Mouse (Mus musculus): ENCODE data around the gene Cd2. TPM values are rescaled to one million over a fixed set of nuclear protein-coding genes. Genes with fewer than 3 reads are reported as not detected.

Cd2 gene
- total RNA-seq, 1 experiment from 2014 or later = 573 TPM

DNA sequence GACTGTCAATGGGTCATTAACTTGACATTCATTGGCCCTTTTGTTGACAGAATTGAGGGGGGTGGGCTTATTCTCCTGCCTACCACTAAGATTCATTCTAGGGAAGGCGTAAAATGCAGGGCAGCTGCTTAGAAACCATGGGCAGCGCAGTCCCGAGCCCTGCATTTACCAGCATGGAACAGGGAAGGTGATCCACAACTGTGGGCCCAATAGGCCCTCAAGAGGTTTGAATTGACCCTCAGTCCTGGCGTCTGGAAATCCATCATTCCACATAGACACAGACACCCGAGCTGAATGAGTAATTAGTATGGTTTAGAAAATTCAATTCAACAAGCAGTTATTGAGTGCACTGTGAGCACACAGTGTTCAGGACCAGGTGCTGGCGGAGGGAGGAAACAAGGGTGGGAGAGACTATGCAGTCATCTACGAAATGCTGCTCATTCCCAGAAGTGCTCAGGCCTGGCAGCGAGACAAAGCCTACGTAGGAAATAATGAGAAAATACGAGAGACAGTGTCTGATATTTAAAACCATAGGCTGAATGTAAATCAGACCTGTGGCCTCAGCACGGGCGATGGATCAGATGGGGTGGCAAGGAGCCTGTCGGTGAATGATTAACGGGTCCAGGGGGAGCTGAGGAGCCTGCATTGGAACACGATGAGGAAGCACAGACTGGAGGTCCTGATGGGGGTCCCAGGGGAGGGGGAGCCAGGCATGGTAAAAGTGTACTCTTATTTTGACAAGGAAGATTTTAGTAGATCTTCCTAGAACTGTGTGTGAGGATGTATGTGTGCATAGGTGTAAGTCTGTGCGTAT lies 50.5 kb downstream of the Cd2 start:
- ATAC-seq (ENCODE audit: extremely low read depth, insufficient number of reproducible peaks, low FRiP score, poor library complexity, severe bottlenecking) = no peak

DNA sequence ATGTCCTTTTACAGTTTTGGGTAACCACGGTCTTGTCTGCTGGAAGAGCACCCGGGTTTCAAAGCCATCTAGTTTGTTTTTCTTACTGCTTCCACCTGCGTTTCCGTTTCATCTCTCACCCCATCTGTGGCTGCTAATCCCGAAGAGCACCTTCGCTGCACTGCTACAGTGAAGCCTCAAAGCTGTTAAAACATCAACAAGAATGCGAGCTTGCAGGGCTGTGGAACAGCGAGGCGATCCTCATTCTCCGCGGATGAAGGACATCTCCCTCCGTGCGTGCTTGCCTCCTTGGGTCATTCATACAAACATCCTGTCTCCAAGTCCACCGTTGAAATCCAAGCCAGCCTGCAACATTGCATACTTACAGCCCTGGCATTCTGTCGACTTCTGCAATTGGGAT lies 51.5 kb downstream of the Cd2 start:
- no peak for ATAC-seq (ENCODE audit: extremely low read depth, insufficient number of reproducible peaks, low FRiP score, poor library complexity, severe bottlenecking)

DNA sequence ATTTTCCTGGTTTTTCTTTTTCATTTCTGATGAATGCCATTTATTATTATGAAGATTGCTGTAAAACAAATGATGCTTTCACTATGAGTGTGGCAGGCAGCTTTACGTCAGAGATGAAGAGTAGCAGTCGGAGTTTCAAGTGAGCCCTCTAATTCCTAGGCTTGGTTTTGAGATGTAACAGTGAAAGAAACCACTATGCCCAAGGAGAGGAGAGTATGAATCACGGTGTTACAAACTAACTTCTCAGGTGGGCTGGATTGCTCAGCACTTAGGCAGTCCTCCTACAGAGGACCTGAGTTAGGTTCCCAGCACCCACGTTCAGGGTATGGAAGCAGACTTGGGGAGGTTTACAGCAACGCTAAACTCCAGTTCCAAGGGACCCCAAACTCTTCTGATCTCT lies 52.4 kb downstream of the Cd2 start:
- ATAC-seq (ENCODE audit: extremely low read depth, insufficient number of reproducible peaks, low FRiP score, poor library complexity, severe bottlenecking) = no peak

DNA sequence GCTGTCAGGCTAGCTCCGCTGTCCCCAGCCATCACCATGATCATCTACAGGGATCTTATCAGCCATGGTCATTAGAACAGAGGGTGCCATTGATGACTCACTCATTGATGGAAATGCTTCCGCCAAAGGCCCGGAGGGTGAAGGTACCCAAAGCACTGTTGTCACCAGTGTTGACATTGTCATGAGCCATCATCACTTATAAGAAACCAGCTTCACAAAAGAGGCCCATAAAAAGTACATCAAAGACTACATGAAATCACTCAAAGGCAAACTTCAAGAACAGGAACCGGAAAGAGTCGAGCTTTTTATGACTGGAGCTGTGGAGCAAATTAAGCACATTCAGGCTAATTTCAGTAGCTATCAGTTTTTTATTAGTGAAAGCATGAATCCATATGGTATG lies 54.3 kb downstream of the Cd2 start:
- no peak for ATAC-seq (ENCODE audit: extremely low read depth, insufficient number of reproducible peaks, low FRiP score, poor library complexity, severe bottlenecking)

DNA sequence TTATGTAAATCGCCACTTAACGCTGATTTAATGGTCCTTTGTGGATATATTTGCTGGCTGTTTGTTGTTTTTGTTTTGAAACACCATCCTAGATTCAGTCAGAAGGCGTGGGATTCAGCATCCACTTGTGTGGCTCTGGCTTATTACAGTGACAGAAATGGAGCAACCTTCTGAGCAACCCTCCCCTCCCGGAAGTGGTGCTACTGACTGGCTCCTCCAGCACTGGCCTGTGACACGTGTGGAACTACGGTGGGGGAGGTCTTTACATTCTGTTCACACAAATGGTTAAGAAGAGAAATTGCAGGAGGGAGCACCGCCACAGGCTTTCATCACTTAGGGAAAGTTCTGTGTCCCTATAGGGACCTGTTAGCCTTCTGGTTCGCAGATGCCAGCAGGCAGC lies 55.2 kb downstream of the Cd2 start:
- no peak for ATAC-seq (ENCODE audit: extremely low read depth, insufficient number of reproducible peaks, low FRiP score, poor library complexity, severe bottlenecking)

DNA sequence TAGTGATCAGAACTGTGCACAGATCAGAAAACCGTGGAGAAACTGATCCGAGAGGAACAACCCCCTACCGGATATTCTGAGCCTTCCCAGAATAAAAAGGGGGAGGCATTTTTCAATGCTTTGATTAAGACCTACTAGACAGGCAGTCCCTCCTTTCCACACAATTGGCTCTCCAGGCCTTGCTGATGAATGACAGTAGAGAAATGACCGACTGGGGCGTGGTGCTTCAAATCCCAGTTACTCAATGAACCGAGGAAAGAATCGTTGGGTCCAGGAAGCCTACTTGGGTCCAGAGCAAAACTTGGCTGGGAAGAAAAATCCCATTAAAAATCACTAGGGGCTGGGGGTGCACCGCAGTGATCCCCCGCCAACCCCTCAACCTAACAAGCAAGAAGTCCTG lies 57.5 kb downstream of the Cd2 start:
- no peak for ATAC-seq (ENCODE audit: extremely low read depth, insufficient number of reproducible peaks, low FRiP score, poor library complexity, severe bottlenecking)

DNA sequence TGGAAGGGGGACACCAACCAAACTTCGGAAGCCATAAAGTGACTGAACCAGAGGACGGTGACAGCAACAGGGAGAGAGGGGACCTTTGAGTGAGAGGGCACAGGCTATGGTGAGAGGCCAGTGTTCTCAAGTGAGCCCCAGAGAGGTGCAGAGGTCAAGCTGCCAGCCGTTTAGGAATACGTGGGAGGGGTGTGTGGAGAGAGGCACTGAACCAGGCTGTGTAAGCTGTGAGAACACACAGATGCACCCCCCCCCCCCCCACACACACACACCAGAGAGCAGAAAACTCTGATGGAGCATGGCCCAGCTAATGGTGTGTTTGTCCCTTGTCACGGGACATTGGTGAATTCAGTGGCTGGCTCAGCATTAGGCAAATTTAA lies 58.2 kb downstream of the Cd2 start:
- no peak for ATAC-seq (ENCODE audit: extremely low read depth, insufficient number of reproducible peaks, low FRiP score, poor library complexity, severe bottlenecking)

DNA sequence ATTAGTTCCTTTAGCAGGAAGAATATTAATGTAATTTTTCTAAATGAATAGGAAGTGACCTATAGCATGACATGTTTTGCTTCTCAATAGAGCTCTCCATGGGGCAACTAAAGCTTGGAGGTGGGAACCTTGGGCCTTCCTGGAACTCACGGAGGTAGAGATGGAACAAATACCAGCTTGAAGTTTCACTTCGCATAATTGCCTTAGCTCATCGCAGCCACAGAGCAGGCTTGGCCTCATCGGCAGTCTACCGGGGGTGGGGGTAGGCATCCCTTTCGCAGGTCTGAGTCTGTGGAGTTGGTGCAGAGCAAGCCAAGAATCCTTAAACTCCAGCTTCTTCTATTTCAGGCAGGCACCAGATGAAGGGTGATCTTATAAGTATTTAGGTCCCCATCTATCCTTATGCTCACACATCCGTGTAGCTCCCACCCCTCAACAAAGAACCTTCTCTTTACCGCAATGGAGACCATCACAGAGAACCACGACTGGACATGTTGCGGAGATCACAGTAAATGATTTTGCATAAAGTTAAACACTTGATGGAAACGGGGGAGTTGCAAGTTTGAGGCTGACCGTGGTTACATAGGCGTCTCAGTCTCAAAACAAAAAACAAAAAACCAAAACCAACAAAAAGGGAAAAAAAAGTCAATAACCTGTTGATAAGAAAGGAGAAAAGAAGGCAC lies 58.7 kb downstream of the Cd2 start:
- ATAC-seq (ENCODE audit: extremely low read depth, insufficient number of reproducible peaks, low FRiP score, poor library complexity, severe bottlenecking) = peak; percentile 31; the same call in 1 of the 2 replicates

DNA sequence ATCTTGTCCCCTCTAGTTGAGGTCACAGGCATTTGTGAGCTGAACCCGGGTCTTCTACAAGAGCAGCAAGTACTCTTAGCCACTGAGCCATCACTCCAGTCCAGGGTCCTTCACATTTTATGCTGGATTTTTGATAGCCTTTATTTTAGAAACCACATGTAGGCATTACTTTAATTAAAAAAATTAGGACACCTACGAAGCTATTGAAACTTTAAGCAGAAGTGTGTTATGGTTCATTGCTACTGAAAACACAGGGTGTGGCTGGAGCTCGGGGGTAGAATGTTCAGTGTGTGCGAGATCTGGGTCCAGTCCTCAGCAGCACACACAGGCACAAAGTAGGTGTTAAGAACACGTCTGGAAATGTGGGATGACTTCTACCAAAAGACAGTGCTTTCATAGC lies 59.7 kb downstream of the Cd2 start:
- peak; percentile 64; the same call in 1 of the 2 replicates for ATAC-seq (ENCODE audit: extremely low read depth, insufficient number of reproducible peaks, low FRiP score, poor library complexity, severe bottlenecking)

Other genes with a start within 250 kb of the Cd2 start
- 4.3 and 5.6 TPM in 2 replicates for gene Ptgfrn, start 177.7 kb downstream of the Cd2 start, total RNA-seq (2017)
- 0.12 TPM in 1 of 2 replicates, not detected in the other for gene Igsf3, start 89.1 kb upstream of the Cd2 start, total RNA-seq (2017)